ENCODE assay signal across 25 mouse cellular contexts in genomic region chr4:92977761-92978160, GRCm38 (mm10).
DNase-seq lines count a peak whose midpoint lies in the region; ATAC-seq and TF ChIP-seq lines count a peak whose summit lies in the region.
"Had no signal": no experiment of that assay in that cellular context is flagged by ENCODE, and none has a peak within 500 bp of the region (broad histone marks: within the 10 kb centered on the region; RNA-seq: fewer than 3 reads in every experiment).

No protein-coding gene starts in this region.

- intact Hi-C loops in left cerebral cortex, postnatal 4 days (cut with DNase I) = no loop called here

- peak; percentile 11 for DNase-seq in forebrain, embryonic 14.5 days (ENCODE audit: low spot score)
- DNase-seq in midbrain, embryonic 11.5 days (ENCODE audit: low spot score, missing footprints) = peak; percentile 54
- DNase-seq in MEL (ENCODE audit: low read depth, low spot score) = no peak
- DNase-seq in hindbrain, postnatal 0 days (ENCODE audit: low spot score) = peak; percentile 55
- DNase-seq in left cerebral cortex, postnatal 4 days = no peak
- DNase-seq in right cerebral cortex, adult 2 months (ENCODE audit: low spot score in 2 of 2) = no peak
- DNase-seq: adrenal gland, postnatal 10 days; cerebellum, adult 18-20 months; gastrocnemius, postnatal 25 days; heart, adult 11 months; kidney, adult 11 months; kidney, postnatal 14 days; liver, postnatal 0 days; lung, postnatal 36 days; right cerebral cortex, postnatal 25 days; thymus, postnatal 14 days had no signal

- H3K27ac ChIP-seq in forebrain, embryonic 14.5 days (ENCODE audit: low read depth, low read length) = no peak overlapping the region
- no peak overlapping the region for H3K27ac ChIP-seq in forebrain, embryonic 15.5 days (replicated peaks)
- H3K27ac ChIP-seq in midbrain, embryonic 11.5 days (ENCODE audit: low read depth, low read length) = no peak overlapping the region
- no peak overlapping the region for H3K27ac ChIP-seq in midbrain, embryonic 15.5 days
- H3K27ac ChIP-seq in MEL (ENCODE audit: control insufficient read depth, low read depth, low read length) = no peak overlapping the region
- H3K27ac ChIP-seq in hindbrain, postnatal 0 days = no peak overlapping the region
- H3K27ac ChIP-seq: forebrain, embryonic 12.5 days; heart, embryonic 10.5 days; heart, embryonic 15.5 days; liver, embryonic 12.5 days had no signal

- H3K79me2 ChIP-seq in MEL (ENCODE audit: control insufficient read depth, insufficient read depth, low read length, poor library complexity) = no peaks in the 10 kb centered on the region

- TF ChIP-seq POLR2A in MEL (IDR thresholded peaks at IDR 0.05; ENCODE audit: control insufficient read depth in 1 of 2, insufficient read depth in 1 of 2, low read depth in 1 of 2, low read length in 2 of 2, poor library complexity in 1 of 2) = no peak

- H3K4me2 ChIP-seq in forebrain, embryonic 14.5 days (ENCODE audit: low read length) = no peak overlapping the region
- H3K4me2 ChIP-seq in forebrain, embryonic 15.5 days (replicated peaks) = no peak overlapping the region
- H3K4me2 ChIP-seq in midbrain, embryonic 11.5 days = no peak overlapping the region
- H3K4me2 ChIP-seq in midbrain, embryonic 15.5 days = no peak overlapping the region
- no peak overlapping the region for H3K4me2 ChIP-seq in hindbrain, postnatal 0 days (ENCODE audit: low read depth, low read length)
- H3K4me2 ChIP-seq: forebrain, embryonic 12.5 days; heart, embryonic 15.5 days; liver, embryonic 12.5 days had no signal

- TF ChIP-seq CTCF in MEL (IDR thresholded peaks at IDR 0.05 in 2 of 3, conservative IDR thresholded peaks at IDR 0.05 in 1 of 3; ENCODE audit: control insufficient read depth in 1 of 3, insufficient read depth in 1 of 3, low read depth in 2 of 3, low read length in 3 of 3, poor library complexity in 1 of 3, severe bottlenecking in 1 of 3) = 0 out of 6 replicates have a peak, but pooled peaks of 1 of the 3 experiments have one; percentile 2
- TF ChIP-seq CTCF in hindbrain, postnatal 0 days (IDR thresholded peaks at IDR 0.05; ENCODE audit: low read depth) = no peak

- H3K4me3 ChIP-seq in forebrain, embryonic 14.5 days (ENCODE audit: low read depth, low read length) = no peak overlapping the region
- H3K4me3 ChIP-seq in forebrain, embryonic 15.5 days = no peak overlapping the region
- H3K4me3 ChIP-seq in midbrain, embryonic 11.5 days (ENCODE audit: low read depth, low read length) = no peak overlapping the region
- H3K4me3 ChIP-seq in midbrain, embryonic 15.5 days = no peak overlapping the region
- H3K4me3 ChIP-seq in MEL (ENCODE audit: control insufficient read depth in 1 of 2, insufficient read depth in 1 of 2, low read depth in 2 of 2, low read length in 2 of 2) = no peak overlapping the region
- no peak overlapping the region for H3K4me3 ChIP-seq in hindbrain, postnatal 0 days (ENCODE audit: low read length)
- H3K4me3 ChIP-seq: erythroblast, embryonic 14.5 days; forebrain, embryonic 12.5 days; heart, embryonic 10.5 days; heart, embryonic 15.5 days; liver, embryonic 12.5 days had no signal

- WGBS in forebrain, embryonic 14.5 days = 80% methylated on average over 5 of the region's 5 CpGs
- 66% methylated on average over 5 of the region's 5 CpGs for WGBS in forebrain, embryonic 15.5 days
- WGBS in midbrain, embryonic 11.5 days = 81% methylated on average over 5 of the region's 5 CpGs
- WGBS in midbrain, embryonic 15.5 days = 53% methylated on average over 5 of the region's 5 CpGs
- WGBS in hindbrain, postnatal 0 days = 46% methylated on average over 5 of the region's 5 CpGs

- H3K9me3 ChIP-seq in forebrain, embryonic 14.5 days (replicated peaks; ENCODE audit: control insufficient read depth, low read length) = no peaks in the 10 kb centered on the region
- no peaks in the 10 kb centered on the region for H3K9me3 ChIP-seq in forebrain, embryonic 15.5 days
- H3K9me3 ChIP-seq in midbrain, embryonic 11.5 days (ENCODE audit: control insufficient read depth, low read length) = no peaks in the 10 kb centered on the region
- no peaks in the 10 kb centered on the region for H3K9me3 ChIP-seq in midbrain, embryonic 15.5 days
- H3K9me3 ChIP-seq in MEL (replicated peaks; ENCODE audit: insufficient read depth, low read length) = no peaks in the 10 kb centered on the region
- no peaks in the 10 kb centered on the region for H3K9me3 ChIP-seq in hindbrain, postnatal 0 days (ENCODE audit: low read length)
- H3K9me3 ChIP-seq: forebrain, embryonic 12.5 days; G1E; heart, embryonic 10.5 days; heart, embryonic 15.5 days; liver, embryonic 12.5 days had no signal

- no peak overlapping the region for H3K9ac ChIP-seq in forebrain, embryonic 14.5 days (ENCODE audit: low read length)
- H3K9ac ChIP-seq in forebrain, embryonic 15.5 days (replicated peaks) = no peak overlapping the region
- no peak overlapping the region for H3K9ac ChIP-seq in midbrain, embryonic 11.5 days (ENCODE audit: low read length)
- no peak overlapping the region for H3K9ac ChIP-seq in midbrain, embryonic 15.5 days
- no peak overlapping the region for H3K9ac ChIP-seq in MEL (ENCODE audit: control insufficient read depth, low read depth, low read length, poor library complexity, severe bottlenecking)
- no peak overlapping the region for H3K9ac ChIP-seq in hindbrain, postnatal 0 days (replicated peaks; ENCODE audit: low read length)
- H3K9ac ChIP-seq: forebrain, embryonic 12.5 days; heart, embryonic 15.5 days; liver, embryonic 12.5 days; liver, postnatal 0 days had no signal

- no peak for ATAC-seq in forebrain, embryonic 14.5 days
- ATAC-seq in forebrain, embryonic 15.5 days (replicated peaks) = no peak
- ATAC-seq in midbrain, embryonic 11.5 days (ENCODE audit: low FRiP score) = no peak
- no peak for ATAC-seq in midbrain, embryonic 15.5 days (replicated peaks)
- ATAC-seq in hindbrain, postnatal 0 days = 0 out of 2 replicates have a peak, but pooled peaks have one; percentile 32
- ATAC-seq: liver, embryonic 12.5 days; liver, postnatal 0 days; Patski had no signal

- peak; percentile 24 for TF ChIP-seq RAD21 in MEL (IDR thresholded peaks at IDR 0.05; ENCODE audit: low read depth, low read length)

- no peaks in the 10 kb centered on the region for H3K4me1 ChIP-seq in forebrain, embryonic 14.5 days (ENCODE audit: control insufficient read depth, insufficient read depth, low read length)
- H3K4me1 ChIP-seq in forebrain, embryonic 15.5 days = no peaks in the 10 kb centered on the region
- H3K4me1 ChIP-seq in midbrain, embryonic 11.5 days (ENCODE audit: control insufficient read depth, insufficient read depth, low read length) = no peaks in the 10 kb centered on the region
- no peaks in the 10 kb centered on the region for H3K4me1 ChIP-seq in midbrain, embryonic 15.5 days
- H3K4me1 ChIP-seq in MEL (ENCODE audit: control insufficient read depth in 1 of 2, insufficient read depth in 2 of 2, low read length in 2 of 2) = no peaks in the 10 kb centered on the region
- H3K4me1 ChIP-seq in hindbrain, postnatal 0 days (ENCODE audit: insufficient read depth, low read length) = no peaks in the 10 kb centered on the region
- H3K4me1 ChIP-seq: forebrain, embryonic 12.5 days; heart, embryonic 10.5 days; heart, embryonic 15.5 days; liver, embryonic 12.5 days had no signal

- H3K27me3 ChIP-seq in forebrain, embryonic 14.5 days (replicated peaks; ENCODE audit: control insufficient read depth, insufficient read depth, low read length) = no peaks in the 10 kb centered on the region
- H3K27me3 ChIP-seq in forebrain, embryonic 15.5 days = no peaks in the 10 kb centered on the region
- H3K27me3 ChIP-seq in midbrain, embryonic 11.5 days (ENCODE audit: control insufficient read depth, insufficient read depth, low read length) = no peaks in the 10 kb centered on the region
- H3K27me3 ChIP-seq in midbrain, embryonic 15.5 days (replicated peaks) = no peaks in the 10 kb centered on the region
- H3K27me3 ChIP-seq in MEL (ENCODE audit: control insufficient read depth in 1 of 2, insufficient read depth in 2 of 2, low read length in 2 of 2) = no peaks in the 10 kb centered on the region
- no peaks in the 10 kb centered on the region for H3K27me3 ChIP-seq in hindbrain, postnatal 0 days (ENCODE audit: insufficient read depth, low read length)
- H3K27me3 ChIP-seq: forebrain, embryonic 12.5 days; heart, embryonic 15.5 days; liver, embryonic 12.5 days; Patski had no signal

- TF ChIP-seq EP300 in MEL (IDR thresholded peaks at IDR 0.05; ENCODE audit: low read depth in 1 of 2, low read length in 2 of 2) = no peak

- no peaks in the 10 kb centered on the region for H3K36me3 ChIP-seq in forebrain, embryonic 14.5 days (ENCODE audit: control insufficient read depth, insufficient read depth, low read length)
- no peaks in the 10 kb centered on the region for H3K36me3 ChIP-seq in forebrain, embryonic 15.5 days
- H3K36me3 ChIP-seq in midbrain, embryonic 11.5 days (ENCODE audit: control insufficient read depth, insufficient read depth, low read length) = no peaks in the 10 kb centered on the region
- no peaks in the 10 kb centered on the region for H3K36me3 ChIP-seq in midbrain, embryonic 15.5 days (replicated peaks)
- H3K36me3 ChIP-seq in MEL (ENCODE audit: control insufficient read depth in 1 of 2, insufficient read depth in 2 of 2, low read length in 2 of 2) = no peaks in the 10 kb centered on the region
- H3K36me3 ChIP-seq in hindbrain, postnatal 0 days (ENCODE audit: insufficient read depth, low read length) = no peaks in the 10 kb centered on the region
- H3K36me3 ChIP-seq: forebrain, embryonic 12.5 days; G1E; heart, embryonic 10.5 days; heart, embryonic 15.5 days; liver, embryonic 12.5 days had no signal

TF ChIP-seq in MEL, 35 proteins besides CTCF, POLR2A, EP300 and RAD21:
- TF ChIP-seq CHD1 (IDR thresholded peaks at IDR 0.05; ENCODE audit: low read depth, low read length) (no peak), SMC3 (IDR thresholded peaks at IDR 0.05; ENCODE audit: low read depth, low read length) (peak; percentile 28; the same call in 1 of the 2 replicates), USF1 (IDR thresholded peaks at IDR 0.05; ENCODE audit: low read depth, low read length) (no peak), SIN3A (IDR thresholded peaks at IDR 0.05; ENCODE audit: low read length) (no peak), JUND (IDR thresholded peaks at IDR 0.05; ENCODE audit: low read depth, low read length) (no peak), ZC3H11A (IDR thresholded peaks at IDR 0.05; ENCODE audit: low read depth, low read length) (no peak)
TF ChIP-seq in MEL: peak in this region for 1.

Comparison
In these comparisons a context has a peak if more than half of its experiments do, and no peak if none do; other contexts are left out.
1. DNase-seq: peak in forebrain, embryonic 14.5 days (single experiment), midbrain, embryonic 11.5 days (single experiment) and hindbrain, postnatal 0 days (single experiment); none in MEL (single experiment), left cerebral cortex, postnatal 4 days (single experiment) and right cerebral cortex, adult 2 months (0 of 2).